Mouse (Mus musculus) frontal cortex, postnatal 36 days (tissue): ENCODE measurements at regions not wholly inside any gene's neighbourhood (a gene's known extent, or its start where the extent isn't known, plus 50 kb on each side); places are given as distances from the start of the nearest gene placed in this dataset.

Experiments used
- DNase-seq, 2 experiments: peaks; one replicate each; pipeline ENCODE4 v3.0.0; 2022; ENCODE audit warnings: low spot score in 2 of 2

DNA sequence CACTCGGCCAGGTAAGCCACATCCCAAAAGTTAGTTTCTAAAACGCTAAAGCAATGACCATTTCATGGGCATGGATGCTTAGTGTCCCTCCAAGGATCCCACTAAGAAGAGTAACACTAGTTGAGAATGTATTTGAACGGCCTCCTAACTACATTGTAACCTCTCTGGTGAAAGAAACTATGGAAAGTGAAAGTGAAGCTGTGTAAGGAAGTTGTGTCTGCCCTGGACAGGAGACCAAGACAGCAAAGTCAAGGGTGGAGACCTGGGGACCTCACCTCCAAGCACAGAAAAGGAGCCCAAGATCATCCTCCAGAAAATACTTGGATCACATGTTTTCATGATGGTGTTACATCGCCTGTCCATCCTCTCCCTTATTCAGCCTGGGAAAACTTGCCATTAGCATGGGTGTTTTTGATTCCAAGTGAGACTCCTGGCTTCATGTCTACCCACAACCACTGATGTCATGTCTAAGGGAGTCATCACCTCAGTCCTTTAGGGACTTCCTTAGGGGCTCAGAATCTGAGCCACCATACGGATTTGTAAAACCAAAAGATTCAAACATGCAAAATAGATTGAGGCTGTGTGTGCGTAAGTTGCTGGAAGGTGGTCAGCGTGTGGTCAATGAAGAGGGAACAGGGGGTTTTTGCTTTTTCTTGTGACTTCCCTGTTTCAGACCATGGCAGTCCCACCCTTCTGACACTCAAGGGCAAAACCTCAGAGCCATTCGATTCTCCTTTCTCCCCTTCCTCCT is 62.4 kb upstream of the 1700016C15Rik start:
- DNase-seq = no peak

- DNase-seq = no peak
Measured at GRCm38 (mm10) chr1:177670576-177670975, 59.0 kb upstream of the 1700016C15Rik start.

GRCm38 (mm10) chr1:177676657-177677056 is 53.0 kb upstream of the 1700016C15Rik start:
- DNase-seq = no peak

DNA sequence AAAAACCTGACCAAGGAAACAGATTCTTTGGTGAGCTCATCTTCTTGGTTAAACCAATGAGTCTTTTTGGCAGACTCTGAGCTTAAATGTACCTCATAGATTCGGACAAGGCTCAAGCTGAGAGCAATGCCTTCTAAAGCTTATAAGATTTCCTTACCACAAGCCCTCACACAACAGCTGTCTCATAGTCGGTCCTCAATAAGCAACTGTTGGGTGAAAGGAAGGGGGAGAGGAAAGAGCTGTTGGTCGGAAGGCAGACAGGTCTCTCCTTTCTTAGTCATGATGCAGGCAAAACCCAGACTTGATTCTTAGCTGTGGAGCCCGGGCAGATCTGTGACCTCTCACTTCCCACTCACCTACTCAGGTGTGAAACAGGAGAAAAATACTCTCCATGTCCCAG is 50.8 kb upstream of the 1700016C15Rik start:
- DNase-seq = no peak
